Mouse (Mus musculus): ENCODE data around the gene Elmo1. TPM values are rescaled to one million over a fixed set of nuclear protein-coding genes. Genes with fewer than 3 reads are reported as not detected.

The Elmo1 gene
- polyA plus RNA-seq, 1 experiment from 2014 or later = 11.9 TPM

DNA sequence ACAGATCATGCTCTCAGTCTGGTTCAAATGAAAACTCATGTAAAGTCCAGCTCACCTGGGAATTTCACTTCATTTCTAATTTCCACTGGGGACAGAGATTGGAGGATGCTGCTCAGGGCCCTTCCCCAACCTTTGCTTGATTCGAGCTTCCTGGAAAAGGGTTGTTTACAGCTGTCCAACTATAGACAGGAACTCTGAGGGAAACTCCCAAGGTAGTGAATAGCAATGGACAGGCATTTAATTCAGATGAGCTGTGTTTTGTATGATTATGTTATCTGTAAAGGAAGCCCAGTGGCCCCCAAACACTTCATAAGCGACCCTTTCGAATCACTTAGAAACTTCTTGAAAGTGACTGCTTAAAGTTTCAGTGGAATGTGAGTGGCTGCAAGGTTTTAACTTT lies 10.0 kb downstream of the Elmo1 start:
- no peak for ATAC-seq (ENCODE audit: insufficient read depth, low FRiP score)
- Histone ChIP-seq H3K4me1 (ENCODE audit: control insufficient read depth, insufficient read depth, low read length) (peaks cover 6% of the 10 kb centered on the region; the same call in 1 of the 2 replicates), H3K36me3 (ENCODE audit: control insufficient read depth, insufficient read depth, low read length) (no peaks in the 10 kb centered on the region), H3K9me3 (replicated peaks; ENCODE audit: control insufficient read depth, low read length) (no peaks in the 10 kb centered on the region), H3K4me2 (ENCODE audit: low read depth, low read length) (no peak overlapping the region), H3K27me3 (ENCODE audit: control insufficient read depth, insufficient read depth, low read length) (no peaks in the 10 kb centered on the region), H3K9ac (ENCODE audit: low read length) (no peak overlapping the region), H3K4me3 (replicated peaks; ENCODE audit: low read length) (no peak overlapping the region), H3K27ac (ENCODE audit: low read length) (no peak overlapping the region)
- WGBS = 60% methylated on average over 3 of the region's 3 CpGs

DNA sequence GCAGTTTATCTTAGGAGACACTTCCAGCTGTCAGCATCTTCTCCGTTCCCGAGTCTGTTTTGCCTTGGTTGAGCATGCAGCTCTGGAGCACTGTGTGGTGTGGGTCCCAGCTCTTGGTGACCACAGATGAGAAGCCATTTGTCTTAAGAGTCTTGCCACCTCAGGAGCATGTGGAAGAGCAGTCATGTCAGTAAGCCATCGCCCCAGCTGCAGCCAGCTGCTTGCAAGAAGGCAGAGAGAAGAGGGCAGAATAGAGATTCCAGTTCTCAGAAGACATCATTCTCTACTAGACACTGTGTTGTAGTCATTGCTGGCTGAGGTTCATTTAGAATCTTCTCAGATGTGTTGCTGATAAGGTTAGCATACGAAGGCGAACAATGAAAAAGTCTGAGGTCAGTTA lies 11.3 kb downstream of the Elmo1 start:
- Histone ChIP-seq H3K27me3 (ENCODE audit: control insufficient read depth, insufficient read depth, low read length) (no peaks in the 10 kb centered on the region), H3K27ac (ENCODE audit: low read length) (no peak overlapping the region), H3K4me1 (ENCODE audit: control insufficient read depth, insufficient read depth, low read length) (peaks cover 6% of the 10 kb centered on the region; the same call in 1 of the 2 replicates), H3K9ac (ENCODE audit: low read length) (no peak overlapping the region), H3K36me3 (ENCODE audit: control insufficient read depth, insufficient read depth, low read length) (no peaks in the 10 kb centered on the region), H3K9me3 (replicated peaks; ENCODE audit: control insufficient read depth, low read length) (no peaks in the 10 kb centered on the region), H3K4me3 (replicated peaks; ENCODE audit: low read length) (no peak overlapping the region), H3K4me2 (ENCODE audit: low read depth, low read length) (no peak overlapping the region)
- ATAC-seq (ENCODE audit: insufficient read depth, low FRiP score) = no peak
- WGBS = 63% methylated on average over 5 of the region's 5 CpGs

DNA sequence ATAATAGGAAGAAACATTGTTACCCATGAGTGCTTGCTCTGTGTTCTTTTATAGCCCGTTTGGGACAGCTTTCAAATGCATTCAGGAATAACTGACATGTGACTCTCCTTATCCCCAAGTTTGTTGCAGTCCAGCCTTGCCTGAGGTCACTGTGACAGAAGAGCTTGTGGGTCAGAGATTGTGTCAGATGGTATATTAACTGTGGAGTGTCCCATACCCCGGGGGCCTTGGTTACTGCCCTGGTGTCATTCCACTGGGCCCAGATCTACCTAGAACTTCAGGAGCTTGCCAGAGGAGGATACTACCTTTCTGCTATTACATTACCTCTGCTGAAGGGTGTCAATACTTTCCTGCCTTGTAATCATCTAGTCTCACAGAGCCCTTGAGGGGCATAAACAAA lies 14.4 kb downstream of the Elmo1 start:
- no peaks in the 10 kb centered on the region for H3K9me3 ChIP-seq (replicated peaks; ENCODE audit: control insufficient read depth, low read length)
- no peak overlapping the region for H3K4me2 ChIP-seq (ENCODE audit: low read depth, low read length)
- no peak for ATAC-seq (ENCODE audit: insufficient read depth, low FRiP score)
- no peak overlapping the region for H3K4me3 ChIP-seq (replicated peaks; ENCODE audit: low read length)
- no peak overlapping the region for H3K27ac ChIP-seq (ENCODE audit: low read length)
- WGBS = 69% methylated on average over 2 of the region's 2 CpGs
- H3K36me3 ChIP-seq (ENCODE audit: control insufficient read depth, insufficient read depth, low read length) = no peaks in the 10 kb centered on the region
- H3K9ac ChIP-seq (ENCODE audit: low read length) = no peak overlapping the region
- peaks cover 3% of the 10 kb centered on the region; the same call in 1 of the 2 replicates for H3K4me1 ChIP-seq (ENCODE audit: control insufficient read depth, insufficient read depth, low read length)
- no peaks in the 10 kb centered on the region for H3K27me3 ChIP-seq (ENCODE audit: control insufficient read depth, insufficient read depth, low read length)

DNA sequence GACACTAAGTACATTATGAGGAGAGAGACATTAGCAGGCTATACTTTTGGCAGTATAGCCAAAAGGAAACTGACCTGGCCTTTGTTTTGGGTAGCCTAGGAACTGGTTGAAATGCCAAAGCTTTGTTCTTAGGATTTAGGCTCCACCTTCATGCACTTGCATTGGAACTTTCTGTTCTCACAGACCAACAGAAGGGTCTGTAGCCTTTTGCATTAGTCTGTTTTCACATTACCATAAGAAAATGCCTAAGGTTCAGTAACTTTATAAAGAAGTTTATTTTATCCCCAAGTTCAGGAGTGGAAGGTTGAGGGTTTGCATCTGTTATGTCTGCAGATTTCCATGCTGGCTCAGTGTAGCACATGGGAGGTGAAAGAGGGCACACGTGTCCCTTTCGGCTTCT lies 15.6 kb downstream of the Elmo1 start:
- no peak overlapping the region for H3K4me3 ChIP-seq (replicated peaks; ENCODE audit: low read length)
- no peaks in the 10 kb centered on the region for H3K27me3 ChIP-seq (ENCODE audit: control insufficient read depth, insufficient read depth, low read length)
- no peak overlapping the region for H3K9ac ChIP-seq (ENCODE audit: low read length)
- H3K27ac ChIP-seq (ENCODE audit: low read length) = no peak overlapping the region
- WGBS = 88% methylated on average over 2 of the region's 2 CpGs
- H3K4me1 ChIP-seq (ENCODE audit: control insufficient read depth, insufficient read depth, low read length) = no peaks in the 10 kb centered on the region
- H3K4me2 ChIP-seq (ENCODE audit: low read depth, low read length) = no peak overlapping the region
- no peaks in the 10 kb centered on the region for H3K9me3 ChIP-seq (replicated peaks; ENCODE audit: control insufficient read depth, low read length)
- no peak for ATAC-seq (ENCODE audit: insufficient read depth, low FRiP score)
- no peaks in the 10 kb centered on the region for H3K36me3 ChIP-seq (ENCODE audit: control insufficient read depth, insufficient read depth, low read length)

DNA sequence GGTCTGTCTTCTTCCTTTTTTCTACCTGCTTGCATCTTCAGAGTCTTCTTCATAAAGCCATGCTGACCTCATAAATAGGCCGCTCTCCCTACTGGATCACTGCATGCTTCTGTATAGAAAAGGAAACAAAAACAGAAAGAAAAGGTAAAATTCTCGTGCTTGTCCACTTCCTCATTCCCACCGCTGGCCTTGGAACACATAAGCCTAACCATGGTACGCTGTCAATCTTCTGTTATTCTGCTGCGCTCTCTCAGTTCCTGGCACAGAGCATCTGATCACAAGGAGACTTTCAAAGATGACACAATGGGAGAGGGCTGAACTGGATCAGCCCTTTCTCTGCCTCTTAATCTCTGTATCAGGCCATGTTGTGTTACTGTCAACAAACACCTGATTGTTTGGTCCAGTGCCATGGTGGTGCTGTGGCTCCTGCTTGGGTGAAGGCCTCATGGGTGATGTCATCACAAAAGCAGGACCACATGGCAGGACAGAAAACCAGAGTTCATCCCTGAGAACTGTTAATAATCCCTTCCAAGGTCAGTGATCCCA lies 17.6 kb downstream of the Elmo1 start:
- Histone ChIP-seq H3K27me3 (ENCODE audit: control insufficient read depth, insufficient read depth, low read length) (no peaks in the 10 kb centered on the region), H3K9ac (ENCODE audit: low read length) (no peak overlapping the region), H3K4me2 (ENCODE audit: low read depth, low read length) (no peak overlapping the region), H3K4me1 (ENCODE audit: control insufficient read depth, insufficient read depth, low read length) (0 out of 2 replicates have a peak, but pooled peaks cover 4% of the 10 kb centered on the region), H3K9me3 (replicated peaks; ENCODE audit: control insufficient read depth, low read length) (no peaks in the 10 kb centered on the region), H3K4me3 (replicated peaks; ENCODE audit: low read length) (no peak overlapping the region), H3K36me3 (ENCODE audit: control insufficient read depth, insufficient read depth, low read length) (no peaks in the 10 kb centered on the region), H3K27ac (ENCODE audit: low read length) (no peak overlapping the region)
- no peak for ATAC-seq (ENCODE audit: insufficient read depth, low FRiP score)
- 88% methylated on average over 5 of the region's 5 CpGs for WGBS

DNA sequence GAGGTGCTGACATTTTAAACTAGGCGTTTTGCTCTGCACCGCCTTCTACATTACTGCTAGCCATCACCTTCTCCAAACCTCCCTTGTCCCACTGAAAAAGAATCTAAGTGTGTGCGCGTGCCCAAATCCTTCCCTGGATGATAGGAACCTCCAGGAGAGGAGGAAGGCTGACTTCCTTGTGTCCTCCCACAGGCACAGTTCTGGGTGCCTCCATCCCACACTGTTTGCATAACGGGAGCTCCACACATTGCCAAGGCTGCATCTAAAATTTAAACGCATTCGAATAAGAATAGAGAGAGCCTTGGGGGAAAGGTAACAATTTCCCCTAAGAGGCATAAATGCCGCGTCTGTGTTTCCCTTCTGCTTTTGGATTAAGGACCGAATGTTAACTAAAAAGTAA lies 18.6 kb downstream of the Elmo1 start:
- H3K36me3 ChIP-seq (ENCODE audit: control insufficient read depth, insufficient read depth, low read length) = no peaks in the 10 kb centered on the region
- WGBS = 50% methylated on average over 10 of the region's 10 CpGs
- no peaks in the 10 kb centered on the region for H3K27me3 ChIP-seq (ENCODE audit: control insufficient read depth, insufficient read depth, low read length)
- no peaks in the 10 kb centered on the region for H3K9me3 ChIP-seq (replicated peaks; ENCODE audit: control insufficient read depth, low read length)
- no peak overlapping the region for H3K27ac ChIP-seq (ENCODE audit: low read length)
- H3K4me3 ChIP-seq (replicated peaks; ENCODE audit: low read length) = no peak overlapping the region
- 0 out of 2 replicates have a peak, but pooled peaks cover 4% of the 10 kb centered on the region for H3K4me1 ChIP-seq (ENCODE audit: control insufficient read depth, insufficient read depth, low read length)
- no peak for ATAC-seq (ENCODE audit: insufficient read depth, low FRiP score)
- no peak overlapping the region for H3K4me2 ChIP-seq (ENCODE audit: low read depth, low read length)
- H3K9ac ChIP-seq (ENCODE audit: low read length) = no peak overlapping the region

DNA sequence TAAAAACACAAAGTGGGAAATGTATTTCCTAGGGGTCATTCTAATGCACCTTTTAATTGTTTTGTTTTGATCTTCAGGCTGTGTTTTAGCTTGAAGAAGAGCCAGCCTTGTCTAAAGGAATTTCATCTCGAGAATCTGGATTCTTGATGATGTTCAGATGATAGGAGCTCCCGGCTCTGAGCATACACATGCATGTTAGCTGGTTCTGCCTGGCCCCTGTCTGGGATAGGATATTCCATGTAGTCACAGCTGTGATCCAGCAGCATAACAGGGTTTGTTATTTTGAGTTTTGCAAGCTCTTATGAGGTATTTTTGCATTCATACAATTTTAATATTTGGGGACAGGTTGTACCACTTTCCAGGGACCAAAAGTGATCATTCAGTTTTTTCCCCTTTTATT lies 19.1 kb downstream of the Elmo1 start:
- Histone ChIP-seq H3K4me1 (ENCODE audit: control insufficient read depth, insufficient read depth, low read length) (0 out of 2 replicates have a peak, but pooled peaks cover 4% of the 10 kb centered on the region), H3K9me3 (replicated peaks; ENCODE audit: control insufficient read depth, low read length) (no peaks in the 10 kb centered on the region), H3K36me3 (ENCODE audit: control insufficient read depth, insufficient read depth, low read length) (no peaks in the 10 kb centered on the region), H3K27ac (ENCODE audit: low read length) (no peak overlapping the region), H3K27me3 (ENCODE audit: control insufficient read depth, insufficient read depth, low read length) (no peaks in the 10 kb centered on the region), H3K4me3 (replicated peaks; ENCODE audit: low read length) (no peak overlapping the region), H3K9ac (ENCODE audit: low read length) (no peak overlapping the region), H3K4me2 (ENCODE audit: low read depth, low read length) (no peak overlapping the region)
- ATAC-seq (ENCODE audit: insufficient read depth, low FRiP score) = no peak
- WGBS = 33% methylated on average over 2 of the region's 2 CpGs

DNA sequence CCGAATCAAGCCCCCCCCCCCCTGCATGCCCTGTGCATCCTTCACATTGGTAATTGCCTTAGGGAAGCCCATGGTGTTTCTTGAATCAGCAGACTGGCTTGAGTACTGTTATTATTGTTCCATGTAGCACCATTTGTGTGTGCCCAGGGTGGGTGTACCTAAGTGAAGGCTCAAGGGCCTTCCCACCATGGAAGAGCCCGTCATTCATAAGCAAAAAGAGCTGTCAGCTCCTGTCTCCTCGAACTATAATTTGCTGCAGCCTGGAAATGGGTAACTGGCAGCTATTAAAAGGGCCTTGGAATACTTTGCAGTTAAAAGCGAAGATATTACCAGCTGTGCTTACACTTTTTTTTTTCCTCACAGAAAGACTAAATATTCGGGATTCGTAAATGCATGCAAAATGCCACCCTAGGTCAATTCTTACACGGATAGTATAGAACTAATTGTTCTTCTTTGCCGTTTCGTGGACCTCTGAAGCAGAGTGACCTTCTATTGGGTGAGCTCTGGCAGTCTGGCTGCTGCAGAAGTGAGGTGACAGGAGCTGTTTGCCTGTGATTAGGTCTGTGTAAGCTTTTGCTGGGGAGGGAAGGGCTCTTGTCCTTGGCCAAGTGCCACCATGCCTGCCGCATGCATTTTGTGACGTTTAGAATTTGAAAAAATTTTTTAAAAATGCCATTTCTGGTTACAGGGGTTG lies 19.7 kb downstream of the Elmo1 start:
- Histone ChIP-seq H3K4me3 (replicated peaks; ENCODE audit: low read length) (no peak overlapping the region), H3K4me2 (ENCODE audit: low read depth, low read length) (no peak overlapping the region), H3K27me3 (ENCODE audit: control insufficient read depth, insufficient read depth, low read length) (no peaks in the 10 kb centered on the region), H3K4me1 (ENCODE audit: control insufficient read depth, insufficient read depth, low read length) (0 out of 2 replicates have a peak, but pooled peaks cover 7% of the 10 kb centered on the region), H3K9ac (ENCODE audit: low read length) (no peak overlapping the region), H3K9me3 (replicated peaks; ENCODE audit: control insufficient read depth, low read length) (no peaks in the 10 kb centered on the region), H3K27ac (ENCODE audit: low read length) (no peak overlapping the region), H3K36me3 (ENCODE audit: control insufficient read depth, insufficient read depth, low read length) (no peaks in the 10 kb centered on the region)
- ATAC-seq (ENCODE audit: insufficient read depth, low FRiP score) = no peak
- 63% methylated on average over 11 of the region's 11 CpGs for WGBS

DNA sequence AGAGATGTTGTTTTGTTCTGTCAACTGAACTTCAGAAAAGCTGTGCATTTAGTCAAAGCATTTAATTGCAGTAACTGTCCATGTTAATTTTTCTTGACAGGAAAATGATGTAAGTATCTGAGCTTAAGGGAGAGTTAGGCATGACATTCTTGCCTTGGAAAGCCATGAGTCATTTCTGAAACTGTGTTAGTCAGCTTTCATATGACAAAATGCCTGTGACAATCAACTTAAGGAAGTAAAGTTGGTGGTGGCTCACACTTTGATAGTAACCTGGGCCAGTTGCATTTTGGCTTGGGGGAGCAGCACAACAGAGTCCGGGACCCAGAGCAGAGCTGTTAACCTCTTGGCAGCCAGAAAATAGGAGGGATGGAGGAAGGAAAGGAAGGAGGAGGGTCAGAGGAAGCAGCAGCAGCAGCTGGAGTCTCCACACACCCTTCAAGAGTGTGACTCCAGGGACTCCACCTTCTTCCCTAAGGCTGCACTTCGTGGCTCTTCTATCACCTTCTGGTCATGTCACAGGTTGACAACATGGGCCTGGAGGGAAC lies 20.9 kb downstream of the Elmo1 start:
- Histone ChIP-seq H3K4me1 (ENCODE audit: control insufficient read depth, insufficient read depth, low read length) (peaks cover 15% of the 10 kb centered on the region; the same call in 1 of the 2 replicates), H3K4me2 (ENCODE audit: low read depth, low read length) (no peak overlapping the region), H3K4me3 (replicated peaks; ENCODE audit: low read length) (no peak overlapping the region), H3K9ac (ENCODE audit: low read length) (no peak overlapping the region), H3K9me3 (replicated peaks; ENCODE audit: control insufficient read depth, low read length) (no peaks in the 10 kb centered on the region), H3K27ac (ENCODE audit: low read length) (no peak overlapping the region), H3K27me3 (ENCODE audit: control insufficient read depth, insufficient read depth, low read length) (no peaks in the 10 kb centered on the region), H3K36me3 (ENCODE audit: control insufficient read depth, insufficient read depth, low read length) (no peaks in the 10 kb centered on the region)
- ATAC-seq (ENCODE audit: insufficient read depth, low FRiP score) = no peak
- WGBS = 45% methylated on average over 2 of the region's 2 CpGs
